Mouse (Mus musculus): Measurements from ENCODE around the gene Cript.

The Cript gene

GRCm38 (mm10) chr17:87025269-87025949, at the start of gene Cript, which contains the start of gene Pigf:
Cript (plus strand) TSS chr17:87025550.
Pigf (minus strand) TSS chr17:87025406.
- peak; percentile 97 to 98 for DNase-seq (ENCODE audit: low spot score in 2 of 2)

GRCm38 (mm10) chr17:86976387-86976786, 49.0 kb upstream of the Cript start:
- no peak for DNase-seq (ENCODE audit: low spot score in 2 of 2)

DNA sequence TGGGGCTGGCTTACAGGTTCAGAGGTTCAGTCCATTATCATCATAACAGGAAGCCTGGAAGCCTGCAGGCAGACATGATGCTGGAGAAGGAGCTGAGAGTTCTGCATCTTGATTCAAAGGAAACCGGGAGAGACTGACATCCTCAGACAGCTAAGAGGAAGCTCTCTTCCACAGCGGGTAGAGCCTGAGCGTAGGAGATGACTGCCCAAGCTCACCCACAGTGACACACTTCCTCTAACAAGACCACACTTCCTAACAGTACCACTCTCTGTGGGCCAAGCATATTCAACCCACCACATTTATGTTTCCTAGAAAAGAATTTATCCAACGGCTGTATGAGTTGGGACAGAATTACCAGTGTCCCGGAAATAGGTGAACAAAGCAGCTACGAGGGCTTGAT, 46.9 kb upstream of the Cript start:
- DNase-seq (ENCODE audit: low spot score in 2 of 2): no peak

GRCm38 (mm10) chr17:86981205-86981604, 44.1 kb upstream of the Cript start:
- DNase-seq (ENCODE audit: low spot score in 2 of 2): no peak

DNA sequence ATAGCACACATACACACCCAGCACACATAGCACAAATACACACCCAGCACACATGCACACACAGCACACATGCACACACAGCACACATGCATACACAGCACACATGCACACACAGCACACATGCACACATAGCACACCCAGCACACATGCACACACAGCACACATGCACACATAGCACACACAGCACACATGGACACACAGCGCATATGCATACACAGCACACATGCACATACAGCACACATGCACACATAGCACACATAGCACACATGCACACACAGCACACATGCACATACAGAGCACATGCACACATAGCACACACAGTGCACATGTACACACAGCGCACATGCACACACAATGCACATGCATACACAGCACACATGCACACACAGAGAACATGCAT, 43.6 kb upstream of the Cript start:
- no peak for DNase-seq (ENCODE audit: low spot score in 2 of 2)

- peak in 1 of 2 experiments; percentile 46 for DNase-seq (ENCODE audit: low spot score in 2 of 2)
Measured at GRCm38 (mm10) chr17:86982497-86982896, 42.9 kb upstream of the Cript start.

DNA sequence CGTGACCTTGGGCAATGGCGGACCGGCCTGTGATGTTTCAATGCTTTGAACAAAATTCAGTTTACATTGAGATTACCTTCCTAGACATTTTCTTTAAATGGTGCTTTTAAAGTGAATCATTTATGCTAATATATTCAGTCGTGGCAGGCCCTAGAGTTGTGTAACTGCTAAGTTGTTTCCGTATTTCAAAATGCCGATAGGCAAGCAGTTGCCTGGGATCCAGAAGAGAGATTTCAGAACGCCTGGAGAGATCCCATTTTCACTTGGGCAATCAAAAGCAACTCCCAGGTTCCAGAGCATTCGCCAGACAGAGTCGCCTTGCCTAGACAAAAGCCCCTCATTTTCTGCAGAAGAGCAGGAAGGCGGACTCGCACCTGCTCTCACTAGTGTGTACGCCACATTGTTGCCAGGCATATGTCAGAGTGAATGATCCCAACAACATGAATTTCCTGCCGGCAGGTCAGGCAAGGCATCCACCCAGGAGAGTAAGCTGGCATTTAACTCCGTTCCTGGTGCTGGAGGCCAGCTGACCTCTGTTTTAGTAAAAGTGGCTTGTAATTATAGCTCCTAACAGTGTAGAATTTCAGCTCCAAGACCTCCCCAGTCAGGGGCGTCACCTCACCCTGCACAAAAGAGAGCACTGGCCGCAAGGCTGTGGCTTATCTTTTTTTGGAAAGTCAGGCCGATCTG, 38.8 kb upstream of the Cript start:
- DNase-seq (ENCODE audit: low spot score in 2 of 2): peak in 1 of 2 experiments; percentile 26

GRCm38 (mm10) chr17:86988161-86988560, 37.2 kb upstream of the Cript start:
- no peak for DNase-seq (ENCODE audit: low spot score in 2 of 2)

DNA sequence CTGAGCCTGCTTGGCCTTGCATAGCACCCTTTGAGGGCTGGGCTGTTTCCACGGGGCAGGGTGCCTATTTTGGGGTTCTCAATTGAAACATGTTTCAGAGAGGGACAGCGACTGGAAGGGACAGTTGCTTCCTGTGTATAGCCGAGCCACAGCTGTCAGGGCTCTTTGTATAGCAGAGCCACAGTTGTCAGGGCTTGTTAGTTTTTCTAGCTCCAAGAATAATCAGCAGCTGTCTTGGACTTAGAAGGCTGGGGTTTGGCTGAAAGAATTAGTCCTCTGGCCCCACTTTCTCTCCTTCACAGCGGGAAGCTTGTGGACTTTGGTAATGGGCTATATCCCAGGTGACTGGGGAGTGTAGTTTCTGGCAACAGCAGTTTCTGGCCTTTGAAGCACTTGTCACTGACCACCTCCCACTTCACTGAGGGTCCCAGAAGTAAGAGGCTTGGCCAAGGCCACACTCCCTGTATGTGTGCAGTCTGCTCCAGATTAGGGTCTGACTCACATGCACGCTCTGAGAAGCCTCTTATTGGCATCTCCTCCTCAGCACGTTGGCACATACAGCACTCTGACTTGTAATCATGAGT, 36.7 kb upstream of the Cript start:
- peak; percentile 40 to 41 for DNase-seq (ENCODE audit: low spot score in 2 of 2)

DNA sequence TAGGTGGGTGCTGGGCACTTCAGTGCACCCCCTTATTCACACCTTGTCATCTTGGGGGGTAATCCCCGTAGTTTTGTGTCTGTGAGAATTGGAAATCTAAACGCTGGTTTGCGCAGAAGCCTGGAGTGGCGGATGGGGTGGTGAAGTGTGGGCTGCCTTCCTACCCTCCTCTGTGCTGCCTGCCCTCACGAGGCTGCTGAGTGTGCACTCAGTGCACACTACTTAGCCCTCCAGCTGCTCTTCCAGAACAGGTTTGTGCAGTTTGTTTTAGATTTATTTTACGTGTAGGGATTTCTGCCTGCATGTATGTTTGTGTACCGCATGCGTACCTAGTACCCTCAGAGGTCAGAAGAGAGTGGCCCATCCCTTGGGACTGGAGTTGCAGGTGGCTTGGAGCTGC, 34.0 kb upstream of the Cript start:
- DNase-seq (ENCODE audit: low spot score in 2 of 2): no peak

DNA sequence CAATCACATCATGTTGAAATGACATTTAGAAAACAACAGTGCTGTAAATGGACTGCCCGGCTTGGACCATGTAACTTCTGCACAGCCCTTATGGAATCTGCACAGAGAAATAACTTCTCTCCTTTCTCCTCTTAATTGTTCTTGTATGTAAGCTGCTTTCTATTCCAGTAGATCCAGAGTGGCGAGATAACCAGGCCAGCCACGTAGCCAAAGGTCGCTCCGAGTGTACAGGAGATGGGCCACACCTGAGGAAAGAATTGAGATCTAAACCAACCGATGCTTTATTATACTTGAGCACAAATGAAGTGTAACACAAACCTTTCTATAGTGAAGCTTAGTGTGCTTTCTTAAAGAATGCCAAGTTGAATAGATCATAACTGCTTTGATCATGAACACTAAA, 28.0 kb upstream of the Cript start:
- DNase-seq (ENCODE audit: low spot score in 2 of 2): no peak

- DNase-seq (ENCODE audit: low spot score in 2 of 2): no peak
Measured at GRCm38 (mm10) chr17:87008950-87009349, 16.4 kb upstream of the Cript start.

DNA sequence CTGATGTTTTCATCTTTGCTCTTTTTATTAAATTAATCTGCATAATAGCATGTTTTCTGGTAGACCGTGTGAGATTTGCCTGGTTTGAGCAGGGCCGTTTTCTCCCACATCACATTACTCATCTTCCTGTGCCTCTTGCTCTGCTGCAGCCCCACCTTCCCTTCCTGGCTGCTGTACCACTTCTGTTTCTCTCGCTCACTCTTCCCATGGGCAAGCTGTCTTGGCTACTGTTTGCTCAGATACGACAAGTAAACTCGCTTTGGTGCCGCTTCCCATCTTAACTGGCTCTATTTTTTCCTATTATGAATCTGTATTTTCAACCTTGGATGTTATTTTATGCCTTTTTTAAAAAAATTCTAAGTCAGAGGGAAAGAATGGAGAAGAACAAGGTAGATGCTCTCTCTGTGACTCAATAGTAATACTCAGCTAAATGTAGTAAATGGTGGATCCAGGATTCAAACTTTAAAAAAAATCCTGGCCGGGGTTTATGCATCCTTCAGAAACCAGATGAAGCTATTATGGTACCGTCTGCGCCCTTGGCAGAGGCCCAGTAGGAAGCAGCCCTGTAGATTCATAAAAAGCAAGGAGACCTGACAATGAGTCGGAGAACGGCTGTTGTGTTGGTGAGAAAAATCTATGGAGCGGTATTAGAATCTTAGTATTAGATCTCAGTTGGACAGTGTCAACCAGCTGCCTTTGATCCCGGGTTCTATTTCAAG, 13.9 kb upstream of the Cript start:
- no peak for DNase-seq (ENCODE audit: low spot score in 2 of 2)

DNA sequence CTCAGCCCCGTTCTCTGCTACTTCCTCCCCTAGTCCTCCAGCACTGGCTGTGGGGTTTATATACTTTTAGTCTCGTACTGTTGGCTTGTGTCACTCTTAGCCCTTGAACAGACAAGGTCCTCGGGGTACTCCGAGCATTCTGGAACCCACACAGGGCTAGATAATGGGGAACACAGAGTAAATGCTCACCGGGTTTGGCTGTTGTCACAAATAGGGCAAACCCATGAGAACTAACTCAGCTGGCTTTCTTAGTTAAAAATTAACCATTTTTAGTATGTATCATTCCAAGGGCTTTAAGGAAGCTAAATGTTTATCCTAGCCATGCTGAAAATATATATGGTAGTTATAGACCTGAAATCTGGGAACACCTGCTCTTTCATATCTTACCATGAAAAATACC, 5.7 kb upstream of the Cript start:
- DNase-seq (ENCODE audit: low spot score in 2 of 2): no peak

DNA sequence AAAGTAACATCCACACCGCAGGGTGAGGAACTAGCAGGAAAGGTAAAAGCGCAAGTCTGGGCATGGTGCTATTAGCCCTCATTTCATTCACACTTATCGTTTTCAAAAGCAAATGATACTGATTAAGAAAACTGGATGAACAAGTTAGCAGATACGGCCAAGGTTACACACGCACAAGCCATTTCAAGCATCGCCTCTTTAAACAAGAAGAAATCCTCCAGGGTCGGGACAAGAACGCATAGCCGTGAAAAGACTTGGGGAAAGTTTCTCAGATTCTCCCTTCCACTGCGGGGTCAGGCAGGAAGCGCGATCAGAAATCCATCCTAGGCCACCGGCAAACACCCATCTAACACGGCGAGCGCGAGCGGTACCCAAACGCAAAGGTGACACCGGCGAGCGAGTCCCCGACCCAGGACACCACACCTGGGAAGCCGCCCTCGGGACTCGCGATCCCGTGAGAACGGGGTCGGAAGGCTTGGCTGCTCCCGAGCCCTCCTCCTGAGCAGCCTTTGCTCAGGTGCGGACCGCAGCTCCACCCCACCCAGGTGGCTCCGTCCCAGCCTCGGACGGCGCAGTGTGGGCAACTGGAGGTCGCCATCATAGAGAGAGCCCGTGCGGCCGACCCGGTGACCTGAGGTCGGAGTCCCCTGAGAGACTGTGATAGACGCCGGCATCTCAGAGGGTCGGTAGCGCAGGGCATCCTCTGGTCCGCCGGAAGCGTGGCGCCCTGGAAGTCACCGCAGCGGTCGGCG, 683 bp upstream of the Cript start:
- no peak for DNase-seq (ENCODE audit: low spot score in 2 of 2)

GRCm38 (mm10) chr17:87036141-87037073, 11.1 kb downstream of the Cript start:
- DNase-seq (ENCODE audit: low spot score in 2 of 2): no peak

- no peak for DNase-seq (ENCODE audit: low spot score in 2 of 2)
Measured at GRCm38 (mm10) chr17:87038496-87038895, 13.1 kb downstream of the Cript start.

DNA sequence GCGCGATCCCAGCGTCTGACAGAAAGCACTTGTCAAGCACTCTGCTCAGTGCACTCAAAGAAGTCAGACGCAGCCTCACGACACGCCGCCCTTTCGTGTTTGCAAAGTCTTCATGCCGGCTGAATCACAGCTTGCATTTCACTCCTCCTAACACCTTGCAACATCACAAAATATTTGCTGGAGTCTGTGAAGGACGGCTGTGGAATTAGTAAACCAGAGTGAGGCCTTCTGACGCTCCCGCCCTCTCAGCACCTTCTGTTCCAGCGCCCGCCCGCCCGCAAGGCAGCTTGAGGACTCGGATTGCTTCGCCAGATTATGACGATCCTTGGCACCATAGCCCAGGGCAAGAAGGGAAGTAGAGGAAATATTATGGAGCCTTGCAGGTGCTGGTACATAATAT, 16.4 kb downstream of the Cript start:
- no peak for DNase-seq (ENCODE audit: low spot score in 2 of 2)

- DNase-seq (ENCODE audit: low spot score in 2 of 2): peak; percentile 67 to 89
Measured at GRCm38 (mm10) chr17:87044364-87044763, 19.0 kb downstream of the Cript start.

DNA sequence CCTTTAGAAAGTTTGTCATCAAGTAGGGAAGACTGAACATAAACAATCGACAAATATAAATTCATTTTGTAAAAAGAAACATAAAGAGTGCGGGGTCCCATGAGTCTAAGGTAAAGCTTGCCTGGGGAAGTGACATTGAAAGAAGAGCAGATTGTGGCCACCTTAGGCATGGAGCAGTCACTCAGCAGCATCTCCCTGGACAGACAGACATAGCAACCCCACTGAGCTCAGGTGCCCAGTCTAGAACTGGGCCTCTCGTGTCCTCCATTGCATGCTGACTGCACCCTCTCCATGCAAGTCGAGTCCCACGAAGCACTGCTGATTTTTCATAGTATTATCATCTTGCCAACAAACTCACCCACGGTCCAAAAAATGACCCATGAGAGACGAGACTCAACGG, 19.4 kb downstream of the Cript start:
- no peak for DNase-seq (ENCODE audit: low spot score in 2 of 2)

GRCm38 (mm10) chr17:87049696-87050095, 24.3 kb downstream of the Cript start:
- DNase-seq (ENCODE audit: low spot score in 2 of 2): no peak

All from heart, adult 9 months (tissue).